Mouse (Mus musculus) limb, embryonic 11.5 days (tissue): ENCODE data around the gene Kirrel. TPM values are rescaled to one million over a fixed set of nuclear protein-coding genes. Genes with fewer than 3 reads are reported as not detected.

Source experiments
- ATAC-seq: fragments of 200-750 bp; cut with Nextera tagmentation; 2 replicates; pipeline ENCODE4 v1.8.0; 2017; ENCODE audit warnings: low read depth; ENCODE audit not compliant: insufficient number of reproducible peaks, low FRiP score, low TSS enrichment
- DNase-seq: peaks from one replicate; pipeline ENCODE4 v3.0.0-alpha.2; 2015; ENCODE audit warnings: low spot score
- H3K27ac ChIP-seq: fragments of 300-500 bp; sonication (generic); replicated peaks from 2 replicates; pipeline ENCODE4 v1.5.1; 2014; ENCODE audit warnings: low read depth, mild to moderate bottlenecking, low read length
- H3K27me3 ChIP-seq: fragments of 300-500 bp; sonication (generic); 2 replicates; pipeline ENCODE4 v1.6.1; 2014; ENCODE audit warnings: mild to moderate bottlenecking, low read length, mixed read lengths; ENCODE audit not compliant: control insufficient read depth, insufficient read depth
- H3K36me3 ChIP-seq: fragments of 300-500 bp; sonication (generic); 2 replicates; pipeline ENCODE4 v1.6.1; 2014; ENCODE audit warnings: mild to moderate bottlenecking, low read length, moderate library complexity, mixed read lengths; ENCODE audit not compliant: control insufficient read depth, insufficient read depth
- H3K4me1 ChIP-seq: fragments of 300-500 bp; sonication (generic); 2 replicates; pipeline ENCODE4 v1.6.1; 2014; ENCODE audit warnings: low read length, mixed read lengths; ENCODE audit not compliant: control insufficient read depth, insufficient read depth
- H3K4me2 ChIP-seq: fragments of 300-500 bp; sonication (generic); 2 replicates; pipeline ENCODE4 v1.6.1; 2014; ENCODE audit warnings: low read depth, mild to moderate bottlenecking, moderate library complexity; ENCODE audit not compliant: severe bottlenecking
- H3K4me3 ChIP-seq: fragments of 300-500 bp; sonication (generic); 2 replicates; pipeline ENCODE4 v1.5.1; 2014; ENCODE audit warnings: low read depth, low read length
- H3K9ac ChIP-seq: fragments of 300-500 bp; sonication (generic); 2 replicates; pipeline ENCODE4 v1.6.1; 2014; ENCODE audit warnings: mild to moderate bottlenecking, low read length
- H3K9me3 ChIP-seq: fragments of 300-500 bp; sonication (generic); 2 replicates; pipeline ENCODE4 v1.6.1; 2016; ENCODE audit warnings: low read length; ENCODE audit not compliant: control insufficient read depth
- WGBS: fragments of 180-500 bp; shearing (Covaris S2); extraction: QIAGEN DNeasy Blood & Tissue Kit; methylation state at CpG from one replicate; pipeline ENCODE4 v1.1.7; 2014; 5-methylcytosine and 5-hydroxymethylcytosine counted together
- polyA plus RNA-seq: library from polyadenylated mRNA; unstranded; fragments of >200 nt; fragmentation: Nextera tagmentation; extraction: Ambion mirVana; gene quantifications from 2 replicates; pipeline ENCODE4 v1.2.1, GENCODE M21; 2014

Gene Kirrel
- polyA plus RNA-seq, 1 experiment from 2014 or later: 12.8 TPM

DNA sequence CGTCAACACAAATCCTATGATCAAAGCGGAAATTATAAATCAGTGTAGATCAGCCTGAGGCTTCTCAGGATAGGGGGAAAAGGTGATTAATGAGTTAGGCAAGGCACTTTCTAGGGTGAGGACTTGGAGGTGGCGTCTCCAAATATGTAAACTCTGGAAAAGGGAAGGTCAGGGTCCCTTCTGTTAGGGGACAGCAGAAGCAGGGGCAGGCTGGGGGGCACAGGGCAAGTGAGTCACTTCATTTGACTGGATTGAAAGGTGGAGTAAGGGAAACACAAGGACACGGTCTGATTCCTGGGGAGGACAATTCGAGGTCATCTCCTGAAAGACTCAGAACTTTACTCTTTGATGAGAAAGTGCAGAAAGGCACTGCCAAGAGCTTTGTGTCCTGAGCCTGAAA, 97.6 kb downstream of the Kirrel start:
- WGBS: 77% methylated on average over 5 of the region's 5 CpGs
- H3K4me3 ChIP-seq: no peak overlapping the region
- H3K27me3 ChIP-seq: no peaks in the 10 kb centered on the region
- ATAC-seq: no peak
- no peaks in the 10 kb centered on the region for H3K9me3 ChIP-seq
- H3K4me1 ChIP-seq: peaks cover 6% of the 10 kb centered on the region; the same call in 1 of the 2 replicates
- H3K9ac ChIP-seq: no peak overlapping the region
- no peak overlapping the region for H3K27ac ChIP-seq
- H3K4me2 ChIP-seq: no peak overlapping the region
- no peak for DNase-seq
- no peaks in the 10 kb centered on the region for H3K36me3 ChIP-seq

DNA sequence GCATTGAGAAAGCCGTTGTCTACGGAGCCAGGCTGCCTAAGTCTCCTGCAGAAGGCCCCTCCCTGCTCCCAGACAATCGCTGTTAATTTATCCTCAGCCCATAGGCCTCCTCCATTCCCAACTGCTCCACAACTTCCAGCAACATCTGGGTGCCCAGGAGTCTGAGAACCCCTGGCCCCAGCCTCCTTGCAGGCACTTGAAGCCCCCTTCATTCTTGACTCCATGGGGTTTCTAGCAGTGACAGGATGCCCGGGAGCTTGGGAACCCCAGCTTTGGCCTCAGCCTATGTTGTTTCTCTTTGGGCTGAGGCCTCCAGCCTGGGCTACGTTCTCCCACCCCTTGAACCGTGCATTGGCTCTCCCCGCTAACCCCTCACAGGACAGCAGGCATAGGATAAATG, 98.4 kb downstream of the Kirrel start:
- WGBS: 86% methylated on average over 7 of the region's 7 CpGs
- Histone ChIP-seq H3K4me3 (no peak overlapping the region), H3K9ac (no peak overlapping the region), H3K4me2 (no peak overlapping the region), H3K4me1 (peaks cover 6% of the 10 kb centered on the region; the same call in 1 of the 2 replicates), H3K36me3 (no peaks in the 10 kb centered on the region), H3K9me3 (no peaks in the 10 kb centered on the region), H3K27ac (no peak overlapping the region), H3K27me3 (no peaks in the 10 kb centered on the region)
- DNase-seq (no peak), ATAC-seq (no peak)

DNA sequence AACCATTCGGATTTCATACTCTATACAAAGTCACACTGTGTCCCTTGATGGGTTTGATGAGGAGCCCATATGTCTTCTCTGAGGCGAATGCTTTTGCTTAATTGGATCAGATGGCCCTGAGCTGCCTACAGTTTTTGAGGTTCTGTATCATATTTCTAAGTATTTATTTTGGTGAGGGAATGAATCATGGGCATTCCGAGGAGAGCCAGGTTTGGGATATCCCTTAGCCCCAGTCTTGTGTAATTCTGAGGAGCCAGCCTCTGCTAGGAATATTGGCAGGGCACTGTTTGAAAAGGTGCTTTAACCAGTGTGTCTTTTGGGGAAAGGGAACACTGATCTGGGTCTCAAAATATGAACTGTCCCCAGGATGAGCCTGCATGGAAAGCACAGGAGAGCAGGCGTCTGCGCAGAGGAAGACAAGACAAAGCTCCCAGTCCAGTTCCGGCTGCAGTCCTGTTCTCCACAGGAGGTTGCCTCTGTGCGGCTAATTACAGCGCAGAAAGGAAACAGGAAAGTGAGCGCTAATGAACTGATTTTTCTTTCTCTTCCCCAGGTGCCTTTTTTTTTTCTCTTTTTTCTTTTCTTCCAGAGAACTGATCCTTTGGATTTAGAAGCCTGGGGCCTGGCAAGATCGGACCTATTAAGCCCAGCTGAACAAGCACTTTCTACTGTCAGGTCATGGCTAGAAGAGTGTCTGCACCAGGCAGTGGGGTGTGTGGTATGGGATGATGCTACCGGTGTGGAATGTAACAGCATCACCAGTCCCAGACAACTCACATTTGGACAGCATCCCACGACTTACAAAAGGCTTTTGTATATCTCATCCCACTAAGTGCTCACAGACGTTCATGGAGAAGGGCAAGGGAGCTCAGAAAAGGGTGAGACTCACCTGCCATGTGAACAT, 101.7 kb downstream of the Kirrel start:
- H3K9me3 ChIP-seq: no peaks in the 10 kb centered on the region
- H3K4me1 ChIP-seq: peaks cover 5% of the 10 kb centered on the region; the same call in 1 of the 2 replicates
- no peak overlapping the region for H3K4me2 ChIP-seq
- H3K27me3 ChIP-seq: no peaks in the 10 kb centered on the region
- no peak overlapping the region for H3K4me3 ChIP-seq
- H3K36me3 ChIP-seq: no peaks in the 10 kb centered on the region
- 46% methylated on average over 13 of the region's 13 CpGs for WGBS
- ATAC-seq: no peak
- H3K9ac ChIP-seq: no peak overlapping the region
- H3K27ac ChIP-seq: no peak overlapping the region
- no peak for DNase-seq

DNA sequence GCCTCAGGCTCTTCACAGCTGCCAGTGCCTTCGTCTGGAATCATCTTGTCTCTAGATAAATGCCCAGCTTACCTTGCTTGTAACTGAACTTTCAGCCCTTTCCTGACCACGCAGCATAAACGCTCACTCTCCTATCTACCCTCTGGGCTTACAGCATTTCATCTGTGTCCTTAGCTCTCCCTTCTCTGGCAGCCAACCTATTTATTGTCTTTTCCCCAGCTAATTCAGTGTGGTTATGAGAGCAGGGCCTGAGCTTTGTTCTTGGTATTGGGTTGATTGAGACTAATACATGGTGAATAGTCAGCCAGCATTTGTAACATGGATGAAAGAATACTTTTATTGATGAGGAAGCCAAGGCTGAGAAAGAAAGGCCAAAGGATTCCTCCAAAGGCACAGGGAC, 102.4 kb downstream of the Kirrel start:
- WGBS: 70% methylated on average over 3 of the region's 3 CpGs
- no peak overlapping the region for H3K4me2 ChIP-seq
- no peaks in the 10 kb centered on the region for H3K9me3 ChIP-seq
- H3K4me1 ChIP-seq: no peaks in the 10 kb centered on the region
- no peaks in the 10 kb centered on the region for H3K27me3 ChIP-seq
- H3K27ac ChIP-seq: no peak overlapping the region
- no peaks in the 10 kb centered on the region for H3K36me3 ChIP-seq
- H3K9ac ChIP-seq: no peak overlapping the region
- ATAC-seq (no peak), DNase-seq (no peak)
- H3K4me3 ChIP-seq: no peak overlapping the region

DNA sequence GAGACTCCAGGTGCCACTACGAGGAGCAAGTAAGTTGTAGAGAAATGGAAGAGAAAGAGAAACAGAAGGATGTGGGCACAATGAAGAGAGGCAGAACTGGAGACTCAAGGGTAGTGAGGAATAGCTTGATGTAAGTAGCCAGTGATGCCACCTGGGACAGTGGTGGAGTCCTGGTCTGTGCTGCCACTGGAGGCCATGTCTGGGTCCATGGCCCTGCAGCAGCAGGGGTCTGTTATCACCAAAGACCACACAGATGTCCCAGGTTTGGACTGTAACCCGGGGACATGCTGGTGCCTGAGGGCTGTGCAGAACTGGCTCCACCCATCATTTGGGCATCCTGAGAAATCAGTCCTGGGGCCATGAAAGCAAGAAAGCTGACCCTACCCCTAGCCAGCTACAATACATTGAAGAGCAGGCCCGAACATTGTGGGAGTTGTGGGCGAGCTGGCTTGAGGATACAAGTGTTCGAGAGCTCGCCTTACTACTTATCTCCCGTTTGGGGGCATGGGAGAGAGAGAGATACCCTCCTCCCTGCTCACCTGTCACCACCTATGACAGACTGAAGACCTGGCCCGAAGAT, 107.1 kb downstream of the Kirrel start:
- Histone ChIP-seq H3K9me3 (no peaks in the 10 kb centered on the region), H3K4me2 (no peak overlapping the region), H3K4me1 (no peaks in the 10 kb centered on the region), H3K4me3 (no peak overlapping the region), H3K27me3 (no peaks in the 10 kb centered on the region), H3K36me3 (no peaks in the 10 kb centered on the region), H3K27ac (no peak overlapping the region), H3K9ac (no peak overlapping the region)
- ATAC-seq (no peak), DNase-seq (peak; percentile 16)
- 89% methylated on average over 8 of the region's 8 CpGs for WGBS

DNA sequence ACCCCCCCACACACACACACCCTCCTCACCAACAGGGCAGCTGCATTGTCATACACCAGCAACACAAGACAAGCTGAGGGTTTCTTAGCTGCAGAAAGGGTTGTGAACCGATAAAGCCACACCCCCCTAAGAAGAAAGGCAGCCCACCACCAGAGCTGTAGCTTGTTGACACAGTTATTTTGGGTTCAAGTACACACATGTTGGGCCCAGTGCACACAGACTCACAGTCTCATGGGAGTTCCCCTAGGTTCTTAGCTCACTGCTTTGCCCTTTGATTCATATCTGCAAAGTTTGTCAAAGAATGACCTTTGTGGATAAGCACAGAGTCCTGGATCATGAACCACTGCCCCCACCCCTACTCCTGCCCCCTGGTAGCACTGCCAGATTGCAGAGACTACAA, 120.6 kb downstream of the Kirrel start:
- Histone ChIP-seq H3K9me3 (no peaks in the 10 kb centered on the region), H3K4me1 (no peaks in the 10 kb centered on the region), H3K4me3 (no peak overlapping the region), H3K4me2 (no peak overlapping the region), H3K27me3 (no peaks in the 10 kb centered on the region), H3K36me3 (no peaks in the 10 kb centered on the region), H3K9ac (no peak overlapping the region), H3K27ac (no peak overlapping the region)
- ATAC-seq: no peak
- 71% methylated on average over 1 of the region's 1 CpGs for WGBS
- peak; percentile 3 for DNase-seq

DNA sequence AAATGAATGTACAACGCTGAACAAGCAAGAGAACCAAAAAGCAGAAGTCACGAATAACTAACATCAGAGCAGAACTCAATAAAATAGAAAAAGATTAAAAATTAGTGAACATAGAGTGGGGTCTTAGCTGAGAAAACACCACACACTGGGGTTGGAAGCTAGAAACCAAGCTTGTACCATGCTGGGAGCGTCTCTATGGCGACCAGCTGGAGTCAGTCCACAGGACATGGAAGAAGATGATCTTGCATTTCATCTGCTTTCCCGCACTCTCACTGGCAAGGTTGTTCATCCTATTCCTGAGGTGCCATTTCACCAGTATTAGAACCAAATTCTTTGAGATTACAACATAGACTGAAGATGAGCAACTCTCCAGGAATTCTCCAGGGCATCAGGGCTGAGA, 126.7 kb downstream of the Kirrel start:
- DNase-seq (no peak), ATAC-seq (no peak)
- Histone ChIP-seq H3K4me1 (no peaks in the 10 kb centered on the region), H3K4me2 (no peak overlapping the region), H3K27me3 (no peaks in the 10 kb centered on the region), H3K36me3 (no peaks in the 10 kb centered on the region), H3K9me3 (no peaks in the 10 kb centered on the region), H3K27ac (no peak overlapping the region), H3K4me3 (no peak overlapping the region), H3K9ac (no peak overlapping the region)
- 88% methylated on average over 5 of the region's 5 CpGs for WGBS

DNA sequence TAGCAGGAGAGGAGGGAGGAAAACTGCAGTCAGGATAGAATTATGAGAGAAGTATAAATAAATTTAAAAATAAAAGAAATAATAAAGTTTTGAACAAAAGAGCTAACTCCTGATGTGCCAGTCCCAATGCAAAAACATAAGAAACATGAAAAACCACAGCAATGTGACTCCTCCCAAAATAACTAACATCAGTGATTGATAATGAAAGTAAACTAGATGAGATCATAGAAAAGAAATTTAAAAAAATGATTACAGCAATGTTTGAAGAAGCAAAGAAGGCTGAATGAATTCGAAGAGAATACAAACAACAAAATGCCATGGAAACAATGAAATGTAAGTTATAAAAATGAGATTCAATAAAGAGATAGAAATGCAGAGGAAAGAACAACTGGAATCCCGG, 132.8 kb downstream of the Kirrel start:
- Histone ChIP-seq H3K9ac (no peak overlapping the region), H3K4me1 (no peaks in the 10 kb centered on the region), H3K27me3 (no peaks in the 10 kb centered on the region), H3K4me2 (no peak overlapping the region), H3K9me3 (no peaks in the 10 kb centered on the region), H3K27ac (no peak overlapping the region), H3K36me3 (no peaks in the 10 kb centered on the region), H3K4me3 (no peak overlapping the region)
- WGBS: 77% methylated on average over 2 of the region's 2 CpGs
- DNase-seq (no peak), ATAC-seq (no peak)
